Mouse (Mus musculus) heart, embryonic 16.5 days (tissue): ENCODE measurements around the gene Cited4. TPM values are rescaled to one million over a fixed set of nuclear protein-coding genes. Genes with fewer than 3 reads are reported as not detected.

ENCODE experiments used
- ATAC-seq: fragments of 200-750 bp; cut with Nextera tagmentation; replicated peaks from 2 replicates; pipeline ENCODE4 v1.8.0; 2017; ENCODE audit warnings: moderate number of reproducible peaks; ENCODE audit not compliant: insufficient read depth, low FRiP score; ENCODE audit errors: extremely low read depth
- H3K27ac ChIP-seq: fragments of 300-500 bp; sonication (generic); 2 replicates; pipeline ENCODE4 v1.5.1; 2014; ENCODE audit warnings: mild to moderate bottlenecking, low read length, control low read depth, moderate library complexity
- H3K27me3 ChIP-seq: fragments of 300-500 bp; sonication (generic); 2 replicates; pipeline ENCODE4 v1.6.1; 2014; ENCODE audit warnings: low read length, mixed read lengths; ENCODE audit not compliant: control insufficient read depth, insufficient read depth
- H3K36me3 ChIP-seq: fragments of 300-500 bp; sonication (generic); 2 replicates; pipeline ENCODE4 v1.6.1; 2014; ENCODE audit not compliant: control insufficient read depth, insufficient read depth
- H3K4me1 ChIP-seq: fragments of 300-500 bp; sonication (generic); 2 replicates; pipeline ENCODE4 v1.6.1; 2014; ENCODE audit warnings: low read length, mixed read lengths; ENCODE audit not compliant: control insufficient read depth, insufficient read depth
- H3K4me2 ChIP-seq: fragments of 300-500 bp; sonication (generic); 2 replicates; pipeline ENCODE4 v1.6.1; 2014; ENCODE audit warnings: low read depth, mild to moderate bottlenecking, control low read depth, low read length
- H3K4me3 ChIP-seq: fragments of 300-500 bp; sonication (generic); 2 replicates; pipeline ENCODE4 v1.5.1; 2014; ENCODE audit warnings: mild to moderate bottlenecking, control low read depth, low read length
- H3K9ac ChIP-seq: fragments of 300-500 bp; sonication (generic); 2 replicates; pipeline ENCODE4 v1.6.1; 2014; ENCODE audit warnings: low read length, control low read depth
- H3K9me3 ChIP-seq: fragments of 300-500 bp; sonication (generic); replicated peaks from 2 replicates; pipeline ENCODE4 v1.6.1; 2016; ENCODE audit warnings: low read length; ENCODE audit not compliant: control insufficient read depth
- WGBS: fragments of 180-500 bp; shearing (Covaris S2); extraction: QIAGEN DNeasy Blood & Tissue Kit; methylation state at CpG from one replicate; pipeline ENCODE4 v1.1.7; 2014; 5-methylcytosine and 5-hydroxymethylcytosine counted together
- polyA plus RNA-seq: library from polyadenylated mRNA; unstranded; fragments of >200 nt; fragmentation: Nextera tagmentation; extraction: Ambion mirVana; gene quantifications from 2 replicates; pipeline ENCODE4 v1.2.1, GENCODE M21; 2015

The Cited4 gene
- polyA plus RNA-seq, 1 experiment from 2014 or later: 24.0 TPM

DNA sequence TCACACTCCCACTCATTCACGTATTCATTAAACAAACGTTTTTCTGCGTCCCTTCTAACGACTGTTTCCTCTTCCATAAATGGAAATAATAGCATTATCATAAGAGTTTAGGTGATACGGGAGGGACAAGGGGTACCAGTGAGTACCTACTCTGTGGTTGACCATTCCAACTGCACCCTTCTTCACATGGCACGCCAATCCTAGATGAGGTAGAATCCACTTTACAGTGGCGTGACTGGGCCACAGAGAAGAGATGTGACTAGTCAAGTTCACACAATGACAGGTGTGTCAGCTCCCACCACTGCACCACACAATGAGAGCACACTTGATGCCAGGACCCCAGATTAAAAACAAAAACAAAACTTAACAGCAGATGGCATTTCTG lies 16.2 kb upstream of the Cited4 start:
- Histone ChIP-seq H3K36me3 (no peaks in the 10 kb centered on the region), H3K27ac (no peak overlapping the region), H3K4me2 (peak overlapping the region; percentile 75), H3K27me3 (peaks cover 29% of the 10 kb centered on the region), H3K4me1 (0 out of 2 replicates have a peak, but pooled peaks cover 2% of the 10 kb centered on the region), H3K9ac (no peak overlapping the region), H3K4me3 (peak overlapping the region; percentile 57), H3K9me3 (no peaks in the 10 kb centered on the region; the same call in 1 of the 2 replicates)
- 22% methylated on average over 7 of the region's 7 CpGs for WGBS
- no peak for ATAC-seq

GRCm38 (mm10) chr4:120655898-120656297 lies 10.5 kb upstream of the Cited4 start:
- 72% methylated on average over 8 of the region's 8 CpGs for WGBS
- no peak overlapping the region for H3K4me3 ChIP-seq
- no peaks in the 10 kb centered on the region for H3K36me3 ChIP-seq
- peaks cover 3% of the 10 kb centered on the region; the same call in 1 of the 2 replicates for H3K9me3 ChIP-seq
- H3K27me3 ChIP-seq: peaks cover 2% of the 10 kb centered on the region; the same call in 1 of the 2 replicates
- H3K9ac ChIP-seq: no peak overlapping the region
- no peak overlapping the region for H3K27ac ChIP-seq
- ATAC-seq: no peak
- no peak overlapping the region for H3K4me2 ChIP-seq
- no peaks in the 10 kb centered on the region for H3K4me1 ChIP-seq

DNA sequence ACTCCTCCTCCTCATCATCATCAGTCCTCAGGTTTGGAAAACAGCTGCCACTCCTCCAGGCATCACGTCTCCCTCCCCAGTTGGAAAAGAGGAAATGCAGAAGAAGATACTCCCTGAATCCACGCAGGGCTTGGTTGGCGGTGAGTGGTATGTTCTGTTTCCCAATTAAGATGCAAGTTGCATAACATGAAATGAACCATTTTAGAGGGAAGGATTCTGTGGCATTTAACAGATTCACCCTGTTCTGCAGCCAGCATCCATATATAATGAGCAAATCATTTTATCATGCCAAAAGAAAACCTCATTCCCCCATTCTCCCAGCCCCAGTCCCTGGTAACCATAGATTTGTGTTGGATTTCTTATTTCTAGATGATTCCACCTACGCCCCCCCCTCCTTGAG lies 5.9 kb upstream of the Cited4 start:
- H3K27me3 ChIP-seq: no peaks in the 10 kb centered on the region
- H3K4me1 ChIP-seq: peaks cover 7% of the 10 kb centered on the region
- no peak overlapping the region for H3K9ac ChIP-seq
- 0 out of 2 replicates have a peak, but pooled peaks cover 3% of the 10 kb centered on the region for H3K9me3 ChIP-seq
- H3K27ac ChIP-seq: no peak overlapping the region
- H3K4me3 ChIP-seq: no peak overlapping the region
- no peak overlapping the region for H3K4me2 ChIP-seq
- ATAC-seq: no peak
- 67% methylated on average over 4 of the region's 4 CpGs for WGBS
- H3K36me3 ChIP-seq: no peaks in the 10 kb centered on the region

DNA sequence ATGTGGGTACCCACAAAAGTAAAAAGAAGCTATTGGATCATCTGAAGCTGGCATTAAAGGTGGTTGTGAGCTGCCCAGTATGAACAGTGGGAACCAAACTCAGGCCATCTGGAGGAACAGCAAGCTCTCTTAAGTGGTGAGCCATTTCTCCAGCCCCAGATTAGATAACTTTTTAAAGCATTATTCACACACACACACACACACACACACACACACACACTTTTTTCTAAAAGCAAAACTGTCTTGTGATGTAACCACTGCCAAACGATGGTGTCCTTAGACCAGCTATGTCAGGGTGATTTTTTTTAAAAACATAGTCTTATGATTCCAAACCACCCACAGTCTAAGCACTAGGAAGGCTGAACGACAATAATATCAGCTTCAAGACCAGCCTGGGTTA lies 1.8 kb upstream of the Cited4 start:
- Histone ChIP-seq H3K36me3 (no peaks in the 10 kb centered on the region), H3K27me3 (no peaks in the 10 kb centered on the region), H3K9ac (no peak overlapping the region), H3K4me3 (no peak overlapping the region), H3K4me2 (no peak overlapping the region), H3K4me1 (peaks cover 22% of the 10 kb centered on the region), H3K9me3 (no peaks in the 10 kb centered on the region), H3K27ac (peak overlapping the region; percentile 7; the same call in 1 of the 2 replicates)
- 42% methylated on average over 2 of the region's 2 CpGs for WGBS
- ATAC-seq: no peak

DNA sequence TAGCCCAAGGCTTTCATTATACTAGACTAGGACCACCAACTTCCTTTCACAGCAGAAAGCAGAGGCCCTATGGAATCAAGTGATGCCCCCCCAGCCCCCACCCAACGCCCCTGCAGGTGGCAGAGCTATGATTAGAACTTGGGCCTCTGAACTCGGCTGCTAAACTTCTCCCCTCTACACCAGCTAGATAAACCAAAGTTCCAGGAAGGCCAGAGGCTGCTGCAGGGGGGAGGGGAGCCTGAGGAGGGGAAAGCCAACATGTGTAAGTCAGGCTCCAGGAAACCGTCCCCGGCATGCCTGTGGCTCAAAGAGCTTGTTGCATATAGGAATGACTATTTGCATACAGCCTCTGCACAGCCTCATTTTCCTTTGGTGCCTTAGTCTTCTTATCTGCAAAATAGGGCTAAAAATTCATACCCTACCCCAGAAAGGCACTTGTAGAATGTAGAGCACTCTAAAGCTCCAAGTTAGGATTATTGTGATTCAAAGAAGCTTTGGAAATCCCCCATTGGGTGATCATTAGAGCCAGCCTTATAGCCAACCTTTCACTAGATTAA lies 1.1 kb upstream of the Cited4 start:
- H3K4me1 ChIP-seq: peaks cover 22% of the 10 kb centered on the region
- H3K36me3 ChIP-seq: no peaks in the 10 kb centered on the region
- no peak overlapping the region for H3K4me2 ChIP-seq
- H3K9me3 ChIP-seq: no peaks in the 10 kb centered on the region
- H3K9ac ChIP-seq: no peak overlapping the region
- no peak for ATAC-seq
- no peak overlapping the region for H3K4me3 ChIP-seq
- H3K27me3 ChIP-seq: no peaks in the 10 kb centered on the region
- 13% methylated on average over 4 of the region's 4 CpGs for WGBS
- H3K27ac ChIP-seq: peak overlapping the region; percentile 7; the same call in 1 of the 2 replicates

DNA sequence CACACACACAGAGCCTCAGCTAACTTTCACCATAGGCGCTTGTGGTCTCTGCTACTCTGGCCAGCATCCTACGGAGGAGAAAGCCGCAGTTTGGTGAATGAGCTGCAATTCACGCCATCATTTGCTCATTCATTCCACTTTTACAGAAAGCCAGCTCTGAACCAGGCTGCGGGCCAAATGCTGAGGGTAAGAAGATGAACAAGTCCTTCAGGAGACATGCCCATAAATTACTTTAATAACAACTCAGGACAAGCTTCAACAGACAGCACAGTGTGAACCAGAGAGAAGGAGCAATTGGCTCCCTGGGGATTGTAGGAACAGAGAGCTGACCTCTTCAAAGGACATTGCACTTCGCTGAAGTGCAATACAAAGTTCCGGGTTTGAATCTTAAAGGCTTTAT lies 590 bp upstream of the Cited4 start:
- H3K9me3 ChIP-seq: no peaks in the 10 kb centered on the region
- H3K4me3 ChIP-seq: no peak overlapping the region
- peaks cover 22% of the 10 kb centered on the region for H3K4me1 ChIP-seq
- no peak for ATAC-seq
- H3K9ac ChIP-seq: no peak overlapping the region
- no peaks in the 10 kb centered on the region for H3K36me3 ChIP-seq
- no peaks in the 10 kb centered on the region for H3K27me3 ChIP-seq
- peak overlapping the region; percentile 92 for H3K27ac ChIP-seq
- WGBS: 67% methylated on average over 7 of the region's 7 CpGs
- H3K4me2 ChIP-seq: 0 out of 2 replicates have a peak overlapping the region, but pooled peaks have one; percentile 79

- WGBS: under 1% methylated on average over 48 of the region's 50 CpGs
- H3K36me3 ChIP-seq: no peaks in the 10 kb centered on the region
- H3K27me3 ChIP-seq: no peaks in the 10 kb centered on the region
- H3K4me1 ChIP-seq: peaks cover 22% of the 10 kb centered on the region
- peak overlapping the region; percentile 92 for H3K27ac ChIP-seq
- H3K4me3 ChIP-seq: peak overlapping the region; percentile 64
- peak overlapping the region; percentile 83 for H3K9ac ChIP-seq
- H3K4me2 ChIP-seq: peak overlapping the region; percentile 79
- no peaks in the 10 kb centered on the region for H3K9me3 ChIP-seq
- peak; percentile 61 for ATAC-seq
Measured at GRCm38 (mm10) chr4:120667045-120667501, 701 bp downstream of the Cited4 start.

- H3K36me3 ChIP-seq: no peaks in the 10 kb centered on the region
- H3K27ac ChIP-seq: peak overlapping the region; percentile 92
- H3K9me3 ChIP-seq: no peaks in the 10 kb centered on the region
- H3K4me2 ChIP-seq: peak overlapping the region; percentile 79
- ATAC-seq: no peak
- WGBS: 17% methylated on average over 10 of the region's 10 CpGs
- peak overlapping the region; percentile 83 for H3K9ac ChIP-seq
- peaks cover 22% of the 10 kb centered on the region for H3K4me1 ChIP-seq
- H3K4me3 ChIP-seq: peak overlapping the region; percentile 64
- no peaks in the 10 kb centered on the region for H3K27me3 ChIP-seq
Measured at GRCm38 (mm10) chr4:120667555-120667954, 1.2 kb downstream of the Cited4 start.

GRCm38 (mm10) chr4:120668551-120668950 lies 2.2 kb downstream of the Cited4 start:
- peak overlapping the region; percentile 79 for H3K4me2 ChIP-seq
- no peak overlapping the region for H3K9ac ChIP-seq
- H3K36me3 ChIP-seq: no peaks in the 10 kb centered on the region
- no peak for ATAC-seq
- H3K4me3 ChIP-seq: peak overlapping the region; percentile 64
- peak overlapping the region; percentile 55 for H3K27ac ChIP-seq
- WGBS: 79% methylated on average over 4 of the region's 4 CpGs
- peaks cover 22% of the 10 kb centered on the region for H3K4me1 ChIP-seq
- no peaks in the 10 kb centered on the region for H3K9me3 ChIP-seq
- no peaks in the 10 kb centered on the region for H3K27me3 ChIP-seq
